Mouse (Mus musculus) mesoderm, embryonic 11.5 days (tissue): ENCODE measurements at regions not wholly inside any gene's neighbourhood (a gene's known extent, or its start where the extent isn't known, plus 50 kb on each side); places are given as distances from the start of the nearest gene placed in this dataset.

Experiments
- DNase-seq: peaks from one replicate; pipeline ENCODE4 v3.0.0-alpha.2; 2012; ENCODE audit warnings: low read depth, low spot score

- DNase-seq = no peak
Measured at GRCm38 (mm10) chr6:91619009-91619408, 64.8 kb upstream of the Slc6a6 start.

GRCm38 (mm10) chr6:91619735-91620732 lies 63.8 kb upstream of the Slc6a6 start:
- DNase-seq = peak; percentile 33

GRCm38 (mm10) chr6:91621437-91621836 lies 62.4 kb upstream of the Slc6a6 start:
- DNase-seq = no peak

- DNase-seq = no peak
Measured at GRCm38 (mm10) chr6:91622425-91622824, 61.4 kb upstream of the Slc6a6 start.

- no peak for DNase-seq
Measured at GRCm38 (mm10) chr6:91623646-91624045, 60.2 kb upstream of the Slc6a6 start.

- DNase-seq = no peak
Measured at GRCm38 (mm10) chr6:91629230-91629629, 54.6 kb upstream of the Slc6a6 start.

GRCm38 (mm10) chr6:91631261-91631660 lies 52.6 kb upstream of the Slc6a6 start:
- no peak for DNase-seq
